Mouse (Mus musculus): ENCODE data around the gene Ndufb8. TPM values are rescaled to one million over a fixed set of nuclear protein-coding genes. Genes with fewer than 3 reads are reported as not detected.

Gene Ndufb8
- polyA plus RNA-seq, 1 experiment, result 861 TPM

GRCm38 (mm10) chr19:44513054-44513833 lies 42.0 kb downstream of the Ndufb8 start:
- Histone ChIP-seq H3K4me1 (ENCODE audit: control insufficient read depth, insufficient read depth, low read length) (peaks cover 3% of the 10 kb centered on the region; the same call in 1 of the 2 replicates), H3K27me3 (ENCODE audit: control insufficient read depth, insufficient read depth, low read length) (no peaks in the 10 kb centered on the region; the same call in 1 of the 2 replicates), H3K4me3 (replicated peaks; ENCODE audit: insufficient read depth, low read depth, low read length) (no peak overlapping the region), H3K27ac (ENCODE audit: insufficient read depth, low read length) (no peak overlapping the region)
- 21% methylated on average over 11 of the region's 11 CpGs for WGBS
- no peak for DNase-seq
- TF ChIP-seq CTCF (IDR thresholded peaks at IDR 0.05; ENCODE audit: borderline replicate concordance, insufficient read depth, low read depth, low read length) (no peak), POLR2A (IDR thresholded peaks at IDR 0.05; ENCODE audit: borderline replicate concordance, insufficient read depth, low read length) (no peak)

- WGBS, result 35% methylated on average over 5 of the region's 5 CpGs
- DNase-seq, result no peak
- no peak for TF ChIP-seq CTCF (IDR thresholded peaks at IDR 0.05; ENCODE audit: borderline replicate concordance, insufficient read depth, low read depth, low read length)
- TF ChIP-seq POLR2A (IDR thresholded peaks at IDR 0.05; ENCODE audit: borderline replicate concordance, insufficient read depth, low read length), result no peak
- no peaks in the 10 kb centered on the region; the same call in 1 of the 2 replicates for H3K27me3 ChIP-seq (ENCODE audit: control insufficient read depth, insufficient read depth, low read length)
- H3K27ac ChIP-seq (ENCODE audit: insufficient read depth, low read length), result no peak overlapping the region
- peaks cover 3% of the 10 kb centered on the region; the same call in 1 of the 2 replicates for H3K4me1 ChIP-seq (ENCODE audit: control insufficient read depth, insufficient read depth, low read length)
- no peak overlapping the region for H3K4me3 ChIP-seq (replicated peaks; ENCODE audit: insufficient read depth, low read depth, low read length)
Observed at GRCm38 (mm10) chr19:44512601-44513000, 42.6 kb downstream of the Ndufb8 start.

GRCm38 (mm10) chr19:44511451-44512231 lies 43.6 kb downstream of the Ndufb8 start:
- no peak for TF ChIP-seq POLR2A (IDR thresholded peaks at IDR 0.05; ENCODE audit: borderline replicate concordance, insufficient read depth, low read length)
- TF ChIP-seq CTCF (IDR thresholded peaks at IDR 0.05; ENCODE audit: borderline replicate concordance, insufficient read depth, low read depth, low read length), result no peak
- under 1% methylated on average over 66 of the region's 66 CpGs for WGBS
- peak in 1 of 2 experiments; percentile 17 for DNase-seq

GRCm38 (mm10) chr19:44510534-44511175 lies 44.6 kb downstream of the Ndufb8 start:
- no peak for DNase-seq
- peaks cover 3% of the 10 kb centered on the region; the same call in 1 of the 2 replicates for H3K4me1 ChIP-seq (ENCODE audit: control insufficient read depth, insufficient read depth, low read length)

More at GRCm38 (mm10) chr19:44511451-44512231, 43.6 kb downstream of the Ndufb8 start:
- Histone ChIP-seq H3K27me3 (ENCODE audit: control insufficient read depth, insufficient read depth, low read length) (no peaks in the 10 kb centered on the region; the same call in 1 of the 2 replicates), H3K4me3 (replicated peaks; ENCODE audit: insufficient read depth, low read depth, low read length) (peak overlapping the region; percentile 12), H3K27ac (ENCODE audit: insufficient read depth, low read length) (no peak overlapping the region), H3K4me1 (ENCODE audit: control insufficient read depth, insufficient read depth, low read length) (peaks cover 3% of the 10 kb centered on the region; the same call in 1 of the 2 replicates)

GRCm38 (mm10) chr19:44502741-44503140 lies 52.5 kb downstream of the Ndufb8 start:
- 49% methylated on average over 4 of the region's 4 CpGs for whole genome bisulfite sequencing

More at GRCm38 (mm10) chr19:44510534-44511175, 44.6 kb downstream of the Ndufb8 start:
- WGBS, result 6% methylated on average over 12 of the region's 12 CpGs
- Histone ChIP-seq H3K27me3 (ENCODE audit: control insufficient read depth, insufficient read depth, low read length) (no peaks in the 10 kb centered on the region; the same call in 1 of the 2 replicates), H3K27ac (ENCODE audit: insufficient read depth, low read length) (no peak overlapping the region), H3K4me3 (replicated peaks; ENCODE audit: insufficient read depth, low read depth, low read length) (no peak overlapping the region)
- no peak for TF ChIP-seq POLR2A (IDR thresholded peaks at IDR 0.05; ENCODE audit: borderline replicate concordance, insufficient read depth, low read length)

GRCm38 (mm10) chr19:44501925-44502324 lies 53.3 kb downstream of the Ndufb8 start:
- Histone ChIP-seq H3K27me3 (ENCODE audit: control insufficient read depth, insufficient read depth, low read length) (no peaks in the 10 kb centered on the region; the same call in 1 of the 2 replicates), H3K4me3 (replicated peaks; ENCODE audit: insufficient read depth, low read depth, low read length) (no peak overlapping the region), H3K27ac (ENCODE audit: insufficient read depth, low read length) (no peak overlapping the region), H3K4me1 (ENCODE audit: control insufficient read depth, insufficient read depth, low read length) (no peaks in the 10 kb centered on the region)
- TF ChIP-seq POLR2A (IDR thresholded peaks at IDR 0.05; ENCODE audit: borderline replicate concordance, insufficient read depth, low read length) (no peak), CTCF (IDR thresholded peaks at IDR 0.05; ENCODE audit: borderline replicate concordance, insufficient read depth, low read depth, low read length) (no peak)
- 82% methylated on average over 6 of the region's 6 CpGs for WGBS
- no peak for DNase-seq

More at GRCm38 (mm10) chr19:44502741-44503140, 52.5 kb downstream of the Ndufb8 start:
- Histone ChIP-seq H3K4me1 (ENCODE audit: control insufficient read depth, insufficient read depth, low read length) (no peaks in the 10 kb centered on the region), H3K27me3 (ENCODE audit: control insufficient read depth, insufficient read depth, low read length) (no peaks in the 10 kb centered on the region; the same call in 1 of the 2 replicates), H3K4me3 (replicated peaks; ENCODE audit: insufficient read depth, low read depth, low read length) (no peak overlapping the region), H3K27ac (ENCODE audit: insufficient read depth, low read length) (no peak overlapping the region)
- no peak for TF ChIP-seq POLR2A (IDR thresholded peaks at IDR 0.05; ENCODE audit: borderline replicate concordance, insufficient read depth, low read length)
- TF ChIP-seq CTCF (IDR thresholded peaks at IDR 0.05; ENCODE audit: borderline replicate concordance, insufficient read depth, low read depth, low read length), result no peak
- DNase-seq, result no peak

- Histone ChIP-seq H3K4me1 (ENCODE audit: control insufficient read depth, insufficient read depth, low read length) (no peaks in the 10 kb centered on the region), H3K4me3 (replicated peaks; ENCODE audit: insufficient read depth, low read depth, low read length) (no peak overlapping the region), H3K27me3 (ENCODE audit: control insufficient read depth, insufficient read depth, low read length) (no peaks in the 10 kb centered on the region; the same call in 1 of the 2 replicates), H3K27ac (ENCODE audit: insufficient read depth, low read length) (no peak overlapping the region)
- TF ChIP-seq POLR2A (IDR thresholded peaks at IDR 0.05; ENCODE audit: borderline replicate concordance, insufficient read depth, low read length) (no peak), CTCF (IDR thresholded peaks at IDR 0.05; ENCODE audit: borderline replicate concordance, insufficient read depth, low read depth, low read length) (no peak)
- no peak for DNase-seq
- 42% methylated on average over 5 of the region's 5 CpGs for WGBS
Observed at GRCm38 (mm10) chr19:44500240-44500639, 55.0 kb downstream of the Ndufb8 start.
